Mouse (Mus musculus) MN1 (cell line): ENCODE measurements around the gene Ltbp4.

Experiments
- DNase-seq: peaks from one replicate; pipeline ENCODE4 v3.0.0-alpha.2; 2016; ENCODE audit warnings: low spot score

Gene Ltbp4

GRCm38 (mm10) chr7:27298816-27299215 lies 38.7 kb downstream of the Ltbp4 start:
- DNase-seq, result peak; percentile 53

GRCm38 (mm10) chr7:27298033-27298610 lies 39.4 kb downstream of the Ltbp4 start:
- no peak for DNase-seq

- no peak for DNase-seq
These were observed 41.0 kb downstream of the Ltbp4 start for GRCm38 (mm10) chr7:27296518-27296917.

GRCm38 (mm10) chr7:27295956-27296355 lies 41.5 kb downstream of the Ltbp4 start:
- peak; percentile 34 for DNase-seq

- no peak for DNase-seq
These were observed 45.6 kb downstream of the Ltbp4 start for GRCm38 (mm10) chr7:27291795-27292466.

- no peak for DNase-seq
These were observed 46.9 kb downstream of the Ltbp4 start for GRCm38 (mm10) chr7:27290555-27290954.

- no peak for DNase-seq
These were observed 48.8 kb downstream of the Ltbp4 start for GRCm38 (mm10) chr7:27288732-27289131.

GRCm38 (mm10) chr7:27285698-27286066 lies 51.8 kb downstream of the Ltbp4 start:
- DNase-seq, result peak; percentile 69

- DNase-seq, result peak; percentile 67
These were observed 52.4 kb downstream of the Ltbp4 start for GRCm38 (mm10) chr7:27284865-27285697.

- no peak for DNase-seq
These were observed 55.3 kb downstream of the Ltbp4 start for GRCm38 (mm10) chr7:27282225-27282624.

- DNase-seq, result no peak
These were observed 55.8 kb downstream of the Ltbp4 start for GRCm38 (mm10) chr7:27281717-27282116.

- peak; percentile 32 for DNase-seq
These were observed 60.3 kb downstream of the Ltbp4 start for GRCm38 (mm10) chr7:27277191-27277590.

- DNase-seq, result no peak
These were observed 61.5 kb downstream of the Ltbp4 start for GRCm38 (mm10) chr7:27276021-27276420.

- DNase-seq, result no peak
These were observed 62.6 kb downstream of the Ltbp4 start for GRCm38 (mm10) chr7:27274916-27275315.

- no peak for DNase-seq
These were observed 63.6 kb downstream of the Ltbp4 start for GRCm38 (mm10) chr7:27273739-27274351.

GRCm38 (mm10) chr7:27271423-27271822 lies 66.1 kb downstream of the Ltbp4 start:
- no peak for DNase-seq

GRCm38 (mm10) chr7:27266515-27267128 lies 70.9 kb downstream of the Ltbp4 start:
- no peak for DNase-seq

- DNase-seq, result no peak
These were observed 72.7 kb downstream of the Ltbp4 start for GRCm38 (mm10) chr7:27264761-27265160.

- DNase-seq, result no peak
These were observed 75.6 kb downstream of the Ltbp4 start for GRCm38 (mm10) chr7:27261888-27262287.

GRCm38 (mm10) chr7:27260856-27261255 lies 76.6 kb downstream of the Ltbp4 start:
- DNase-seq, result no peak

- peak; percentile 27 for DNase-seq
These were observed 77.7 kb downstream of the Ltbp4 start for GRCm38 (mm10) chr7:27259771-27260170.

- peak; percentile 37 for DNase-seq
These were observed 78.2 kb downstream of the Ltbp4 start for GRCm38 (mm10) chr7:27259271-27259721.
